Mouse (Mus musculus): ENCODE measurements around the gene Agpat4.

Agpat4 gene

GRCm38 (mm10) chr17:12160984-12161764 lies 42.7 kb downstream of the Agpat4 start:
- no peak for DNase-seq (ENCODE audit: low spot score)

- no peak for DNase-seq (ENCODE audit: low spot score)
These were observed 43.4 kb downstream of the Agpat4 start for GRCm38 (mm10) chr17:12161877-12162276.

GRCm38 (mm10) chr17:12162824-12163223 lies 44.3 kb downstream of the Agpat4 start:
- DNase-seq (ENCODE audit: low spot score), result no peak

- DNase-seq (ENCODE audit: low spot score), result no peak
These were observed 44.9 kb downstream of the Agpat4 start for GRCm38 (mm10) chr17:12163403-12163802.

GRCm38 (mm10) chr17:12163903-12164302 lies 45.4 kb downstream of the Agpat4 start:
- DNase-seq (ENCODE audit: low spot score), result no peak

- no peak for DNase-seq (ENCODE audit: low spot score)
These were observed 46.0 kb downstream of the Agpat4 start for GRCm38 (mm10) chr17:12164507-12164906.

- no peak for DNase-seq (ENCODE audit: low spot score)
These were observed 46.6 kb downstream of the Agpat4 start for GRCm38 (mm10) chr17:12165009-12165695.

- DNase-seq (ENCODE audit: low spot score), result no peak
These were observed 47.2 kb downstream of the Agpat4 start for GRCm38 (mm10) chr17:12165701-12166100.

GRCm38 (mm10) chr17:12168536-12168935 lies 50.0 kb downstream of the Agpat4 start:
- no peak for DNase-seq (ENCODE audit: low spot score)

- no peak for DNase-seq (ENCODE audit: low spot score)
These were observed 50.9 kb downstream of the Agpat4 start for GRCm38 (mm10) chr17:12169326-12169836.

- DNase-seq (ENCODE audit: low spot score), result no peak
These were observed 52.4 kb downstream of the Agpat4 start for GRCm38 (mm10) chr17:12170791-12171497.

- DNase-seq (ENCODE audit: low spot score), result no peak
These were observed 53.2 kb downstream of the Agpat4 start for GRCm38 (mm10) chr17:12171666-12172065.

- no peak for DNase-seq (ENCODE audit: low spot score)
These were observed 55.7 kb downstream of the Agpat4 start for GRCm38 (mm10) chr17:12174221-12174620.

GRCm38 (mm10) chr17:12174896-12175295 lies 56.4 kb downstream of the Agpat4 start:
- DNase-seq (ENCODE audit: low spot score), result no peak

- DNase-seq (ENCODE audit: low spot score), result no peak
These were observed 57.1 kb downstream of the Agpat4 start for GRCm38 (mm10) chr17:12175626-12176025.

- DNase-seq (ENCODE audit: low spot score), result no peak
These were observed 60.8 kb downstream of the Agpat4 start for GRCm38 (mm10) chr17:12179339-12179738.

GRCm38 (mm10) chr17:12179766-12180165 lies 61.3 kb downstream of the Agpat4 start:
- no peak for DNase-seq (ENCODE audit: low spot score)

- no peak for DNase-seq (ENCODE audit: low spot score)
These were observed 64.4 kb downstream of the Agpat4 start for GRCm38 (mm10) chr17:12182702-12183485.

GRCm38 (mm10) chr17:12184283-12184682 lies 65.8 kb downstream of the Agpat4 start:
- no peak for DNase-seq (ENCODE audit: low spot score)

- DNase-seq (ENCODE audit: low spot score), result peak; percentile 83
These were observed 67.4 kb downstream of the Agpat4 start for GRCm38 (mm10) chr17:12185855-12186254.

GRCm38 (mm10) chr17:12186341-12186740 lies 67.8 kb downstream of the Agpat4 start:
- DNase-seq (ENCODE audit: low spot score), result no peak

- no peak for DNase-seq (ENCODE audit: low spot score)
These were observed 69.3 kb downstream of the Agpat4 start for GRCm38 (mm10) chr17:12187782-12188181.
